Mouse (Mus musculus) cerebellum, adult 11 months (tissue): Measurements from ENCODE around the gene Ncor1.
A peak's percentile ranks its signal among the peaks of the same experiment; 100 is the strongest.
"Not testable (repeated sequence)": the region's sequence is repeated elsewhere in the genome, so short reads cannot be mapped to it uniquely, and the experiment has no call there.

ENCODE experiments used
- DNase-seq: peaks from one replicate; pipeline ENCODE4 v3.0.0; 2022

Gene Ncor1

DNA sequence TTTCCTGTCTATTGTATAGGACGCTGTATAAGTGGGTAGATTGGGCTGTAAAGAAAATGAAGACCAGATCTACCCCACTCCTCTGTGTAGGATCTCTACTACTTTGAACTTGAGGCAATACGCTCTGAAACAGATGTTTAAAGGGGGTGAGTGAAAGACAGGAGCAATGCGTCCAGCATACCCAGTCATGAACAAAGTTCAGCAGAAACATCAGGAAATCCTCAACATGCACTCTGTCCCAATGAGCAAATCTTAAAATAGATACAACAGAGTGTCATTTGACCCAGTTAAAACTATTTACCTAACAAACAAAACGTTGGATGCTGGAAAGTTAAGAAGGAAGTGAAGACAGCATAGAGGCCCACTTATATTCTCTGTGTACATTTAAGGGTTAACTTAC lies 106.4 kb downstream of the Ncor1 start:
- DNase-seq = no peak

DNA sequence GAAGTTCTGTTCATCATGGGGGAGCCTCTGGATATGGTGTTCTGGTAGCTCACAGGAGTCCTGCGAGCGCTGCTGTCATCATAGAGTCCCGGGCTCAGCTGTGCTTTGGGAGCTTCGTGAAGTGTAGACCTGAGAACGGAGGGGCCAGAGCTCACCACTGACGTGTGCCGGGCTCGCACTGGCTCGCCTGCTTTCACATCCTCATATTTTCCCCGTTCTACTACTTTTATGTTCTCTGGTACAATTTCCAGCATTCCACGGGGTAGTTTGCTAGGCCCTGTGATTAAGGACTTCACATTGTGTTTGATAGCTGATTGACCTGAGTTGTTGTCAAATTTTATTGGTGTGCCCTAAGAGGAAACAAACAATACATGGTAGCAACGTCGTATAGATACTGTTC lies 115.3 kb downstream of the Ncor1 start:
- DNase-seq = no peak

DNA sequence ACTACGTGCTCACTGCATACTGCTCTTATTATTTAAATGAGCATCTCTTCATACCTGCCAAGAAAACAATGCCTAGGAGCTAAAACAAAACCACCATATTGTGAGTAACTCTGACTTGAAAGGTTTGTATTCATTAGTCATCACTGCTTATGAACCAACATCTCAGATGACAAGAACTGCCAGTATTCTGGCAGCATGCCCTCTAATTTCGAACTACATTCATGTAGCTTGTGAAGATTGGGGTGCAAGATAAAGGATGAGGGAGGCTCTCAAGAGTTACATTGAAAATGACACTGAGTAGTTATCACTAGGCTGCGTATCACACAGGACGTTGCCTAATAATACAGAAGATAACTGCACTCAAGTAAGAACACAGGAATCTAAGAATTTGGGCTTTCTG lies 126.1 kb downstream of the Ncor1 start:
- no peak for DNase-seq

DNA sequence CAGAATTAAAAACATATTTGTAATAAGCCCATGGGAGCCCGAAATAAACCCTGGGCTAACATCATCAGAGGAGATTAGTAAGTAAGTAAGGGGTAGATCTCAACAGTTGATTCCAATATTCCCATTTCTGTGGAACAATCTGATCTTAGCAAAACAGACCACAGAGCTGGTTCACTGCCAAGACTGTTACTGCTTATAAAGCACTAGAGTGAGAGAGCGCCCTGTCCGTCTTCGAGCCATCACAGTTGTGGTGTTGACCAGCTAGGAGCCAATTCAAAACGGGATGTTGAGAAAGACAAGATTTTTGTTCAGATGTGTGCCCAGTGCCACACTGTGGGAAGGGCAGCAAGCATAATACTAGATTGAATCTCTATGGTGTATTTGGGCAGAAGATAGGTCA lies 127.2 kb downstream of the Ncor1 start:
- DNase-seq = no peak

DNA sequence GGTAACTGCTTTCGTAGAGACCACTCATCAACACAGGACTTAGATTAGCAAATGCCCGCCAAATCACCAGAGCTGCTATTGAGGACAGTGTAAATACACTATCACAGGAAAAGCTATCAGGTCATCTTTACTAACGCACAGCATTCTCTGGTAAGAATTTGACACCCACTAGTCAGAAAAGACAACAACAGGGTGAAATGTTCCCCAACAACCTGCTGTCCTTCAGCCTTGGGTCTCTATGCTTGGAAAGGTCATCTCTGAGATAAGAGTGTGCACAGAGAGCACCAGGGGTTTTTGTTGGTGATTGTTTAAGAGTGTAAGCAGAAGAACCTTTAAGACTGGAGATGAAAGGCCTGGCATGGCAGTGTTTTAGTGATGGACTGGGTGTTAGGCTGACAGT lies 134.7 kb downstream of the Ncor1 start:
- no peak for DNase-seq

DNA sequence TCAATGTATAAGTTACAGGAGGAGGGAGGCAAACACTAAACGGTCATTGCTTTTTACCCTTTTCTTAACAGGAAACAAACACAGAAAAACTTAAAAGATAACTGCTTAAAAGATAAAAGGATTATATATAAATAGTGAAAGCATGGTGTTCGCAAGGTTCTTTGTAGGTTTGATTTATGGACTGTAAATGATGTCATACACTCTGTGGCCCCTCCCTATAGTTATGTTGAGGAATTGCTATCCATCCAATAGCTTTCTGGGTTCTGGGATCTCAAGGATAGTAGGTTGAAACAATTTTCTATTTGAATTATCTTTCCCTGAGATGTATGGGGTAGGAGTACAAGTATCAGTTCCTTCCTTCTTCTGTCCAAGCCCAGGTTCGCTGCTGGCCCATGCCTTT lies 138.2 kb downstream of the Ncor1 start:
- no peak for DNase-seq

DNA sequence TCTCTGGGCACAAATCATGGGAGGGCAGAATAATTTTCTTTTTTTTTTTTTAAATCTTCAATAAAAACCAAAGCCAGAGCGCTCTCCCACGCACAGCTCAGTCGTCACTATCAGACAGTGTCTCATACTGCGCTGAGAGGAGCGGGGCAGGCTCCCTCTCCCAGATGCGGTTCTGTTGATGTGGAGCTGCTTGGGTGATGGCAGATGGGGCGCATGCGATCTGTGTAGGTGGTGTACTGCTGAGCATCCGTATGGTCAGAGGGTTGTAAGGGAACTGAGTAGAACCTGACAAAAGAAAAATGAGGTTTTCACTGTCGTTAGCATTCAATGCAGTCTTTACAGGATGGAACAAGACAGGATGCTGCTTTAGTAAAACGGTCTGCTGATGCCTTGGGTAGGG lies 140.6 kb downstream of the Ncor1 start:
- DNase-seq = peak; percentile 32

DNA sequence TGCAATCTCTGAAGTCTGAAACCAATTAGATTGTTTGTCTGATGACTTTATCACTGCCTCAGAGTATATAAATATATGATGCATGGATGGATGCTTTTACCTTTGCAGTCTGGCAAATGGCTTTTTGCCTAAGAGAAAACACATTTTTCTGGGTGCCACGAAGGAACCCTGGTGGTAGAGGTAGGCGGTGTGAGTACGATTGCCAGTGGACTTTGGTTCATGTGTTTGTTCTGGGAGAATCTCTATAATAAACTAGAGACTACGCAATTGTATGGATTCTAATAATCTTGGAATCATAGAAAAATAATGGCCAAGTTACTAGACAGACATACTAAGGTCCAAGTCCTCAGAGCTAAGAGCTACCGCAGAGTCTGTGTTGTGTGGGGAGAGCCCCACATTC lies 143.4 kb downstream of the Ncor1 start:
- no peak for DNase-seq

DNA sequence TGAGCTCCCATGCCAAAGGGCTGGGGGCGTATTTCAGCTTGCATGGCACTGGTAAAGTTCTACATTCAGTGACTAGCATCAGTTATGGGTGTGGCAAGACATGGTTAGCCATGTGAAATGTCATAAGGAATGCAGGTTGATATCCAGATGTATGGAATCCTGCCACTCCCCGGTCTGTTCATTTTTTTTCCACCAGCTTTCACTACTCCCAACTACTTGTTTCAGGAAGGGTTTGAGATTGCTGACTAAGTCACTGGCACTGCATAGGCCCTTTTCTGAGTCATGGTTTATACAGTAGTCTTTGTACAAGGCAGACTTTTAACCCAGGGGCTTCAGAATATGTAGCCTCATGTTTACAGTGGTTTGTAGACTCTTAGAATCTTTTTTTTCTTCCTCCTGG lies 149.0 kb downstream of the Ncor1 start:
- no peak for DNase-seq

DNA sequence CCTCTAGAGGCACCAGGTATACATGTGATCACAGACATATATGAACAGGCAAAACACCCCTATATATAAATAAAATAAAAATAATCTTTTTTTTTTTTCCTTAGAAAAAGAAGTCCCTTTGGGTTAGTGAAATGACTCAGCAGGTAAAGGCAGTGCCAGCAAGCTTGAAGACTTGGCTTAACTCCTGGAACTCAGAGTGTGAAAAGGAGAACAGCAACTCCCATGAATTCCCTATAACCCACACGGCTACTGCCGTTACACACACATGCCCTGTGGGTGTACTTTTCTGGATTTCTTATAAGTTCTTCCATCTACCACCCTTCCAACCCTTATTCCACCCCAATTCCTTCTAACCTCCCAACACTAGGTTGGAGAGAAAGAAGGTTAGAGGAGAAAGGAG lies 152.5 kb downstream of the Ncor1 start:
- DNase-seq = no peak

DNA sequence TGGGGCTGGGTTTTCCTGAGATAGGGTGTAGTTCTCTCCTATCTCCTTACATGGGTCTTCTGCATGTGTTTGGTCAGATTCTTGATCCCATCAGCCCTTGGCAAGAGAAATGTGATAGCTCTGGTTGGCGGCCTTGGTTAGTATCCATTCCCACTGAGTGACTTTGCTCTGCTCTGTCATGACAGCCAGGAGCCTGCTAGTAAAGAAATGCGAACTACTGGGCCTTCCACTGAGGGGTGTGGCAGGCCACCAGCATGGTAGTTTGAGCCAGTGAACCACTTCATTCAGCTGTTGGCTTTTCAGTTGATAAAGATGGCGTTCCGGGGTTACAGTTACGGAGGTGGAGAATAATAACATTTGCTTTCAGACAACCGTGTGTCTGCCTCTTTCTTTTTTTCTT lies 159.5 kb downstream of the Ncor1 start:
- DNase-seq = no peak

DNA sequence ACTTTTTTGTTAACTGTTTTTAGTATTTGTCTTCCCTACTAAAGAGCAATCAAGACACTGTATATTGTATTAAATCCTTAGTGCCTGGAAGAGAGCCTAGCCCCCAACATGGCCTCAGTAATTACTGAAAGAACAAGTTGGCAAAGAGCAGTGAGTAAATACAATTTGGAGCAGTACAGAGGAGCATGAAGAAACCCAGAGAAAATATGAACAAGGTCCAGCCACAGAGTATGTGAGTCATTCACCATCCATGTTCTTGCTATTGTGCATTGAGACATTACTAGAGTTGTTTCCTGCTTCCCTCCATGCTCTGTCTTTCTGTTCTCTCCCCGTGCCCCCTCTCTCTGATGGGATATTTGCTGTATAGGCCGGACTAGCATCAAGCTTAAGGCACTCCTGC lies 164.2 kb downstream of the Ncor1 start:
- DNase-seq = no peak

DNA sequence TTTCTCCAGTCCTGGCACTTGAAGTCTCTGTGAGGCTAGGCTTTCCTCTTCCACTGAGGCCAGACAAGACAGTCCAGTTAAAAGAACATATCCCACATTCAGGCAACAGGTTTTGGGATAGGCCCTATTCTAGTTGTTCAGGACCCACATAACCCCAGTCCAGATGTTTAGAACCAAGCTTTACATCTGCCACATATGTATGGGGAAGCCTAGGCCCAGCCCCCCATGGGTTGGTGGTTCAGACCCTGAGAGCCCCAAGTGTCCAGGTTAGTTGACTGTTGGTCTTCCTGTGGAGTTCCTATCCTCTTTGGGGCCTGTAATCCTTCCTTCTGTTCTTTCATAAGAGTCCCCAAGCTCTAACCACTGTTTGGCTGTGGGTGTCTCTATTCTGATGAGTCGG lies 170.6 kb downstream of the Ncor1 start:
- DNase-seq = no peak

DNA sequence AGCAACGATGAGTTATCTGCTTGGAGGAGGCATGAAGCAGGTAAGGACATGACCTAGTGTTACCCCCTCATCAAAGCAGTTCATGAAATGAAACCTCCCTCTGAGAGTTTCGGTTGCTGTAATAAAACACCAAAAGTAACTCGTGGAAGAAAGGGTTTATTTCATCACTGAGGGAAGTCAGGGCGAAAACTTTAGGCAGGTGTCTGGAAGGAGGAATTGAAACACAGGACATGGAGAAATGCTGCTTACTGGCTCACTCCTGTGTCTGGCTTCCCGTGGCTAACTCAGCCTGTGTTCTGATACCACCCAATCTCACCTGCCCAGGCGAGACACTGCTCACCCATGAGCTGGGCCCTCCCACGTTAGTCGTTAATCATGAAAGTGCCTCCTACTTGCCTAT lies 173.3 kb downstream of the Ncor1 start:
- DNase-seq = no peak

DNA sequence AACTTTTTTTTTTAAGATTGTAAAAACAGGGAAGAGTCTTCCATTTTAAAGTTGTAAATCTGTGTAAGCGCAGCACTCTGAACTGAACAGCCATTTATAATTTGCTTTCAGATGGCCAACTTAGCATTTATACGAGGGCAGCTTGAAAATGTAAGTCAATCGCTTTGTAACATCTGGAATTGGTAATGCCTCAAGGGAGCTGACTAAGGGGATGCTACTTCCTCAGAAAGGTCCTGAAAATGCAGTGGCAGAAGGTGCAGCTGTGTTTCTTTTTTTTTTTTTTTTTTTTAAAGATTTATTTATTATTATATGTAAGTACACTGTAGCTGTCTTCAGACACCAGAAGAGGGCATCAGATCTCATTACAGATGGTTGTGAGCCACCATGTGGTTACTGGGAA lies 174.3 kb downstream of the Ncor1 start:
- not testable (repeated sequence) for DNase-seq

DNA sequence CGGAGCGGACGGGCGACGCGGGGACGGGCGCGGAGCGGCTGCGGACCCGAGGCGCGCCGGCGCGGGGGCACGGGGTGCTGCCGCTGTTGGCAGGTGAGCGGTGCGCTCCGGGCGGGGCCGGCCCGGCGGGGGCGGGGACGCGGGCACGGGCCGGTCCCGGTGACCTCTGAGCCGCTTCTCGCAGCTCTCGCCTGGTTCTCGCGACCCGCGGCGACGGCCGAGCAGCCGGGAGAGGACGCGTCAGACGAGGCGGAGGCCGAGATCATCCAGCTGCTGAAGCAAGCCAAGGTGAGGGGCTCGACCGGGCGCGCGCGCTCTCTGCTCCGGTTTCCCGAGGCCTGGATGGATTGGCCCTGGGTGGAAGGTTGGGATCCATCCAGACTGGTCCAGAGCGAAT lies 176.7 kb downstream of the Ncor1 start:
- no peak for DNase-seq

DNA sequence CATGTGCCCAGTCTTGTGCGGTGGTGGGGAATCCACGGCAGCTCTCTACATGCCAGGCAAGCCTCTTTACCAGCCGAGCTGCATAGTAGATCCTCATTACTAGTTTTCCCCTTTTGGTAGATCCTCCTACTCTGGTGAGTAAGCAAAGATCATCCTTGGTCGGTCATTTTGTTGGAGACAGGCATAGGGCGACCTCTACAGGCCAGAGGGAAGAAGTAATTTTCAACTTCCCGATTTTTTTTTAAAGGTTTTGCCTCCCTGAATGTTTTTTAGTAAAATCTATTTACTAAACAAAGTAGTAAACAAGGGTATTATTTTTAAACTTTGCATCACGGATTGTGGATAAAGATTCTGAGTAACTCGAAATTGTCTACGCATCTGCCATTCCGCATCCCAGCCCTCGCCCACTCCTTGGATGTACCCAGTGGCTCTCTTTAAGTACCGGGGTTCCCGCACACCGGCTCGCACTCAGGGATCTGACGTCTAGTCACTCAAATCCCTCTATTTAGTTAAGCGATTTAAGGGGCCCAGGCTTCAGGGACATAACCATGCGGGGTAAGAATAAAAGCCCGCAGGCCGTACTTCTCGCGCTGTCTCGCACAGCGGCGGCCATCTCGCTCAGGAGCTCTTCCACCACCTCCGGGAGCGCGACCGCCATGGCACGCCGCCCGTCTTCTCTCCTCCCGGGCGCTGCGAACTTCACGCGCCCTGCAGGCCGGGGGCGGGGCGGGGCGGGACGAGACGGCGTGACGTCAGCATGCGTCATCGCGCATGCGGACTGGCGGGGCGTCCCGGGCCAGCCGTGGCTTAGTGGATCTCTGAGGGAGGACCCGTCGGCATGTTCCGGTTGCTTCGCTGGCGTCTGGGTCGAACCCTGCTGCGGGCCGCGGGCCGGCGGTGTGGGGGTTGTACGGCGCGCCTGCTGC lies 177.4 kb downstream of the Ncor1 start, which contains the start of the genes Zswim7 and Ttc19:
Zswim7 (minus strand) TSS at position 701 of the 926 bp plus-strand sequence.
Ttc19 (plus strand) TSS at position 799 of the 926 bp plus-strand sequence.
- DNase-seq = peak; percentile 90

DNA sequence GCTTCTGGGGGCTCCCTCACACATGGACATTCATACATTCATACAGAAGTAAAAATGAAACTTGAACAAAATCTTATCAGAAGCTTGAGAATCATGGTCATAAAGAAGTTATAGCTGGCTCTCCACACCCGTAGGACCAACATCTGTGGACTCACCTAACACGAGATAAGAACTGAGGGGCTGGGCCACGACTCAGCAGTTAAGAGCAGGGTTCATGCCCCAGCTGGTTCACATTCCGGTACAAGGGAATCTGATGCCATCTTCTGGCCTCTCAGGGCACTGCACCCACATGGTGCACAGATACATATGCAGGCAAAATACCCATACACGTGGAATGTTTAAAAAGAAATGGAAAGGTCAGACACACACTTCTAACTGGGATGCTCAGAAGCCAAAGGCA lies 180.3 kb downstream of the Ncor1 start:
- DNase-seq = peak; percentile 26

DNA sequence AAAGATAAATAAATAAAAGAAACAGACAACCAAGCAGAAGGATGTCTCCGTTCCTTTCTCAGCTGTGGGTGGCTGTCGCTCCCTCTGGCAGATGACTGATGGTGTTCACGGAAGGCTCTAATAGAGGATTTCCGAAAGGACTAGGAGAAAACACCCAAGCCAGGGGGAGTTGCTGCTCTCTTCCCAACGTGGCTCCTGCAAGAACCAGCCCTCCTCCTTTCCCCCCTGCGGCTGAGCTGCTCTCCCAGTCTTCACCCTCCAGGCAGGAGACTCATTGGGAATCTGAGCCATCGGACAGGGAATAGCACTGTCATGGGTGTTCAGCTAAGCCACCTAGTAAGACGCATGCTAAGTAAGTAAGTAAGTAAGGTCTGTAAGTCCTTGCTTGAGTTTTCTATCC lies 181.3 kb downstream of the Ncor1 start:
- DNase-seq = no peak

DNA sequence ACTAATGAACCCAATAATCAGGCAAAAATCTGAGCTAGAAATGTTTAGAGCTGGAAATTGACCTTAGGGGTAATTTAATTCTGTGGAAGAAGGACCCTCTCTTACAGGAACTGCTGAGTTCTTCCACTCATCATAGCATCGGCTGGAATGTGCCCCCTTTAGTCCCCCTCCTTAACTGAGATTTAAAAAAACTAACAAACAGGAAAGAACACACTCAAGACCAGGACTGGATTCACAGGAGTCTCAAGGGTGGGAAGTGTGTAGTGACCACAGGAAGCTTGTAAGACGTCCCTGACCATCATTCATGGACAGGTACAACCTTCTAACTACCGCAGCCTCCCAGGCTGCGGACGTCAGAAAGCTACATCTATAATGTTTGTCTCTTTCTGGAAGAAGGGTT lies 187.5 kb downstream of the Ncor1 start:
- DNase-seq = no peak

DNA sequence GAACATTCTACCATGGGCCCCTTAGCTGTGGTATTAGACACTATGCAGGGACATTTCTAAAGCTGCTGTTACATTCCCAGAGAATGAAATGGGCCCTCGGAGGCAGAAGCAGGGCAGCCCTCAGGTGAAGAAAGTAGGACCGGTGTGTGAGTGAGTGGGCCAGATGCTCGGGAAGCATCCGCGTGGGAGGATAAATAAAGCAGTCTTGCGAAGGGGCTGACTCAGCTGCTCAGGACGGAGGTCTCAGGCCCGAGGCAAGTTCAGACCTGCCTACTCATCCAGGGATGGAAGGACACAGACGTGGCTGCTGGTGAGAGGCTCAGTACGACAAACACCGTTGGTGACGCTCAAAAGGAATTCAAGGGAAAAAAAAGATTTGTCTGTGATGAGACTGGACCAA lies 189.2 kb downstream of the Ncor1 start:
- no peak for DNase-seq

DNA sequence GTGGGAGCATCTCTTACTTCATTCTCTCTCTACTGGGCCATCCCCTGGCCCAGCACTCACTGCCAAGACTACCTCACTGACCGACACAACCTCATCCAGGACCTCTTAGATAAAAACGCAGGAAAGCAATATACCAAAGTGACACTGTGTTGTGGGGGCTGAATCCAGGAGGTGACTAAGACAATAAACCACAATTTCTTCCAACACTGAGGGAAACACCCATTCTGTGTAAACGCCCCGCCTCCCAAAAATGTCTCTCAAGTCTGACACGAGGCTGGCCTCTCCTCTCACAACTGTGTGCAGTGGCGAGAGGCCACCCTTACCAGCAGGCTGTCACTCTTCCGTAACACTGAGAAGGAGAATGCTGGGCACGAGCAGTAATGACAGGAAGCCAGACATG lies 190.0 kb downstream of the Ncor1 start:
- DNase-seq = no peak

DNA sequence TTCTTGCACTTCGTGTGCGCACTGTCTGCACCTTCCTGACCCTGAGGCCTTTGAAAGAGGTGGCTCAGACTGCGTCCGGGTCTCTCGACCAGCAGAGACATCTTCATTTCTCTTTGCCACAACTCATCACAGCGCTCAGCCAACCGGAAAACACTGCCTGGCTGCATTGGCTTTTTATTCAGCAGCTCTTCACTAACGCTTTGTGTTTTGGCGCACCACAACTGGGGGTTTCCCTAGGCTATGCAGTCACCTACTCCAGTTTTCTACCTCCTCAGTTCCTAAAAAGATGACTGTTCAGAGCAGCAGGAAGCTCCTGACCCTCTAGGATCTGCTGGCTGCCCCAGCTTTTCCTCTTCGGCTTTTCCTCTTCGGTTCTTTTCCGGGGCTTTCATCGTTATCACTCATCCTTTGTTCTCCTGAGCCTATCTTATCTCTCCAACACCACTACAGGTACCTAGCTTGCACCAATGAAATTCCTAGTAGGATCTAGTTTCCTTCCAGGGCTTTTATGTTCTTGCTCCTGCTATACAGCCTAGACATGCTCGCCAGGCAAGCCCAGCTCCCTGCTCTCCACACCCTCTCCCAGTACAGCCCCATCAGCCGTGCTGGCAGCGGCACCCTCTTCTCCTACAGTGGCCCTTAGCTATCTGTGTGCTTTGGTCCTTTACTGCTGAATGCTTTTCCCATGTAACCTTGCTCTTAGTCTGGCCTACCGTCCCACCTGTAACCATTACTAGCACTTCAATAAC lies 191.7 kb downstream of the Ncor1 start:
- no peak for DNase-seq
